Mouse (Mus musculus) hindbrain, embryonic 10.5 days (tissue): ENCODE measurements around the gene Bub1. TPM values are rescaled to one million over a fixed set of nuclear protein-coding genes. Genes with fewer than 3 reads are reported as not detected.

ENCODE experiments used
- DNase-seq: peaks from one replicate; pipeline ENCODE4 v3.0.0-alpha.2; 2017; ENCODE audit warnings: low spot score
- H3K27ac ChIP-seq: fragments of 300-500 bp; sonication (generic); 2 replicates; pipeline ENCODE4 v1.5.1; 2016; ENCODE audit warnings: mild to moderate bottlenecking, moderate library complexity
- H3K27me3 ChIP-seq: fragments of 300-500 bp; sonication (generic); 2 replicates; pipeline ENCODE4 v1.6.1; 2016; ENCODE audit warnings: mild to moderate bottlenecking; ENCODE audit not compliant: poor library complexity, insufficient read depth, severe bottlenecking
- H3K36me3 ChIP-seq: fragments of 300-500 bp; sonication (generic); 2 replicates; pipeline ENCODE4 v1.6.1; 2016; ENCODE audit warnings: mild to moderate bottlenecking, moderate library complexity
- H3K4me1 ChIP-seq: fragments of 300-500 bp; sonication (generic); replicated peaks from 2 replicates; pipeline ENCODE4 v1.6.1; 2016; ENCODE audit warnings: mild to moderate bottlenecking
- H3K4me3 ChIP-seq: fragments of 300-500 bp; sonication (generic); 2 replicates; pipeline ENCODE4 v1.5.1; 2016; ENCODE audit warnings: mild to moderate bottlenecking, moderate library complexity
- H3K9me3 ChIP-seq: fragments of 300-500 bp; sonication (generic); 2 replicates; pipeline ENCODE4 v1.6.1; 2016; ENCODE audit warnings: mild to moderate bottlenecking, moderate library complexity
- WGBS: fragments of 180-500 bp; shearing (Covaris S2); methylation state at CpG from one replicate; pipeline ENCODE4 v1.1.7; 2016; 5-methylcytosine and 5-hydroxymethylcytosine counted together
- polyA plus RNA-seq: library from polyadenylated mRNA; unstranded; fragments of >200 nt; fragmentation: Nextera tagmentation; extraction: Ambion mirVana; gene quantifications from 2 replicates; pipeline ENCODE4 v1.2.1, GENCODE M21; 2016

Gene Bub1
- polyA plus RNA-seq, 1 experiment from 2014 or later, result 64.5 TPM

GRCm38 (mm10) chr2:127760014-127760413 is 71.7 kb downstream of the Bub1 start:
- no peak overlapping the region for H3K4me3 ChIP-seq
- 95% methylated on average over 6 of the region's 6 CpGs for WGBS
- no peaks in the 10 kb centered on the region for H3K9me3 ChIP-seq
- no peaks in the 10 kb centered on the region for H3K27me3 ChIP-seq
- DNase-seq, result no peak
- H3K27ac ChIP-seq, result no peak overlapping the region
- peaks cover 94% of the 10 kb centered on the region for H3K36me3 ChIP-seq
- H3K4me1 ChIP-seq, result no peaks in the 10 kb centered on the region; the same call in 1 of the 2 replicates

GRCm38 (mm10) chr2:127759157-127759880 is 72.3 kb downstream of the Bub1 start:
- peaks cover 93% of the 10 kb centered on the region for H3K36me3 ChIP-seq
- H3K27me3 ChIP-seq, result no peaks in the 10 kb centered on the region
- WGBS, result 87% methylated on average over 5 of the region's 5 CpGs
- no peak overlapping the region for H3K27ac ChIP-seq
- H3K4me3 ChIP-seq, result no peak overlapping the region
- no peak for DNase-seq
- H3K9me3 ChIP-seq, result no peaks in the 10 kb centered on the region
- H3K4me1 ChIP-seq, result no peaks in the 10 kb centered on the region; the same call in 1 of the 2 replicates

GRCm38 (mm10) chr2:127757171-127757570 is 74.5 kb downstream of the Bub1 start:
- no peaks in the 10 kb centered on the region for H3K9me3 ChIP-seq
- peaks cover 88% of the 10 kb centered on the region for H3K36me3 ChIP-seq
- DNase-seq, result no peak
- no peaks in the 10 kb centered on the region for H3K27me3 ChIP-seq
- no peak overlapping the region; the same call in 1 of the 2 replicates for H3K27ac ChIP-seq
- no peaks in the 10 kb centered on the region; the same call in 1 of the 2 replicates for H3K4me1 ChIP-seq
- 55% methylated on average over 8 of the region's 8 CpGs for WGBS
- no peak overlapping the region for H3K4me3 ChIP-seq

GRCm38 (mm10) chr2:127754113-127754512 is 77.6 kb downstream of the Bub1 start:
- no peaks in the 10 kb centered on the region for H3K9me3 ChIP-seq
- 95% methylated on average over 4 of the region's 4 CpGs for WGBS
- no peaks in the 10 kb centered on the region; the same call in 1 of the 2 replicates for H3K4me1 ChIP-seq
- H3K36me3 ChIP-seq, result peaks cover 58% of the 10 kb centered on the region
- no peak overlapping the region for H3K27ac ChIP-seq
- no peak overlapping the region for H3K4me3 ChIP-seq
- H3K27me3 ChIP-seq, result no peaks in the 10 kb centered on the region
- no peak for DNase-seq

- H3K36me3 ChIP-seq, result peaks cover 40% of the 10 kb centered on the region
- H3K4me3 ChIP-seq, result no peak overlapping the region
- H3K27me3 ChIP-seq, result no peaks in the 10 kb centered on the region
- 82% methylated on average over 11 of the region's 11 CpGs for WGBS
- H3K9me3 ChIP-seq, result no peaks in the 10 kb centered on the region
- H3K27ac ChIP-seq, result no peak overlapping the region
- DNase-seq, result no peak
- no peaks in the 10 kb centered on the region; the same call in 1 of the 2 replicates for H3K4me1 ChIP-seq
Measured at GRCm38 (mm10) chr2:127751849-127752610, 79.6 kb downstream of the Bub1 start.

Other genes with a start within 250 kb of the Bub1 start
- 8.0 and 8.3 TPM in 2 replicates for gene Zfp661, start 244.8 kb downstream of the Bub1 start, polyA plus RNA-seq
- gene Mrps5, start 244.6 kb downstream of the Bub1 start, polyA plus RNA-seq, result 158 and 163 TPM in 2 replicates
- gene Mal, start 175.2 kb downstream of the Bub1 start, polyA plus RNA-seq, result 0.69 and 2.4 TPM in 2 replicates
- gene Mall, start 101.9 kb downstream of the Bub1 start, polyA plus RNA-seq, result 0.77 and 1.8 TPM in 2 replicates
- 34.4 and 39.3 TPM in 2 replicates for gene Nphp1, start 43.0 kb downstream of the Bub1 start, polyA plus RNA-seq
- gene Mtln, start 39.4 kb downstream of the Bub1 start, polyA plus RNA-seq, result 23.3 and 26.8 TPM in 2 replicates
- gene Acoxl, start 7.0 kb upstream of the Bub1 start, polyA plus RNA-seq, result 0.07 and 0.20 TPM in 2 replicates